Mouse (Mus musculus): ENCODE measurements around the gene Lima1. TPM values are rescaled to one million over a fixed set of nuclear protein-coding genes. Genes with fewer than 3 reads are reported as not detected.

Lima1 gene
- polyA plus RNA-seq, 1 experiment from 2014 or later: 18.6 TPM

GRCm38 (mm10) chr15:99866450-99867221 is 8.6 kb downstream of the Lima1 start:
- ATAC-seq (ENCODE audit: insufficient number of reproducible peaks, insufficient read depth, low FRiP score, low read depth): no peak
- Histone ChIP-seq H3K9ac (ENCODE audit: low read length) (no peak overlapping the region), H3K4me1 (ENCODE audit: control insufficient read depth in 2 of 2, insufficient read depth in 2 of 2, low read length in 2 of 2) (peaks cover 0 to 6% of the 10 kb centered on the region in 2 experiments; a peak in 2 of 4 replicates), H3K27me3 (ENCODE audit: control insufficient read depth, insufficient read depth, low read length) (no peaks in the 10 kb centered on the region), H3K9me3 (ENCODE audit: control insufficient read depth, low read length) (no peaks in the 10 kb centered on the region), H3K4me3 (ENCODE audit: control insufficient read depth in 1 of 2, insufficient read depth in 1 of 2, low read depth in 1 of 2, low read length in 2 of 2) (no peak overlapping the region), H3K4me2 (ENCODE audit: low read length) (0 out of 2 replicates have a peak overlapping the region, but pooled peaks have one; percentile 17), H3K27ac (replicated peaks in 1 of 2; ENCODE audit: control insufficient read depth in 1 of 2, insufficient read depth in 1 of 2, low read depth in 2 of 2, low read length in 2 of 2) (peak overlapping the region in 1 of 2 experiments; percentile 29; a peak in 1 of 4 replicates), H3K36me3 (ENCODE audit: control insufficient read depth, insufficient read depth, low read length) (no peaks in the 10 kb centered on the region)
- WGBS: 50% methylated on average over 15 of the region's 15 CpGs

DNA sequence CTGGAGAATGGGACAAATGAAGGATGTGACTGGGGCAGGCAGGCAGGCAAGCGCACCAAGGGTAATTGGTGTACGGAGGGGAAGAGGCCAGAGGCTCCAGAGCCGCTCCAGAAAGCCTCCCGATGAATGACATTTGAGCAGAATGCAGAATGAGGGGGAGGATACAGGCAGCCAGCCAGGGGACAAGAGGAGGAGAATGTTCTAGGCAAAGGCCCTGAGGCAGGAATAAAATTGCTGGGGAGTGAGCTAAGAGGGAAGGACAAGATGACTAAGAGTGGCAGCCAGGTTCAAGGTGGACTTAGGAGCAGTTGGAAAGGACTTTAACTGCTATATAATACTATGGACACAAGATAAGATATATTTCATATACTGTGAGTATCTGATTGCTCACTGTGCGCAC is 9.3 kb downstream of the Lima1 start:
- Histone ChIP-seq H3K36me3 (ENCODE audit: control insufficient read depth, insufficient read depth, low read length) (no peaks in the 10 kb centered on the region), H3K9me3 (ENCODE audit: control insufficient read depth, low read length) (no peaks in the 10 kb centered on the region), H3K4me2 (ENCODE audit: low read length) (0 out of 2 replicates have a peak overlapping the region, but pooled peaks have one; percentile 17), H3K4me1 (ENCODE audit: control insufficient read depth in 2 of 2, insufficient read depth in 2 of 2, low read length in 2 of 2) (peaks cover 0 to 6% of the 10 kb centered on the region in 2 experiments; a peak in 2 of 4 replicates), H3K27ac (replicated peaks in 1 of 2; ENCODE audit: control insufficient read depth in 1 of 2, insufficient read depth in 1 of 2, low read depth in 2 of 2, low read length in 2 of 2) (peak overlapping the region in 1 of 2 experiments; percentile 29; a peak in 1 of 4 replicates), H3K27me3 (ENCODE audit: control insufficient read depth, insufficient read depth, low read length) (no peaks in the 10 kb centered on the region), H3K4me3 (ENCODE audit: control insufficient read depth in 1 of 2, insufficient read depth in 1 of 2, low read depth in 1 of 2, low read length in 2 of 2) (no peak overlapping the region), H3K9ac (ENCODE audit: low read length) (no peak overlapping the region)
- no peak for ATAC-seq (ENCODE audit: insufficient number of reproducible peaks, insufficient read depth, low FRiP score, low read depth)
- 32% methylated on average over 5 of the region's 5 CpGs for WGBS

GRCm38 (mm10) chr15:99865494-99865941 is 9.7 kb downstream of the Lima1 start:
- H3K9ac ChIP-seq (ENCODE audit: low read length): no peak overlapping the region
- H3K36me3 ChIP-seq (ENCODE audit: control insufficient read depth, insufficient read depth, low read length): no peaks in the 10 kb centered on the region
- 0 out of 4 replicates have a peak overlapping the region, but pooled peaks of 1 of the 2 experiments have one; percentile 29 for H3K27ac ChIP-seq (replicated peaks in 1 of 2; ENCODE audit: control insufficient read depth in 1 of 2, insufficient read depth in 1 of 2, low read depth in 2 of 2, low read length in 2 of 2)
- H3K27me3 ChIP-seq (ENCODE audit: control insufficient read depth, insufficient read depth, low read length): no peaks in the 10 kb centered on the region
- peaks cover 0 to 6% of the 10 kb centered on the region in 2 experiments; a peak in 2 of 4 replicates for H3K4me1 ChIP-seq (ENCODE audit: control insufficient read depth in 2 of 2, insufficient read depth in 2 of 2, low read length in 2 of 2)
- H3K4me2 ChIP-seq (ENCODE audit: low read length): no peak overlapping the region
- no peak overlapping the region for H3K4me3 ChIP-seq (ENCODE audit: control insufficient read depth in 1 of 2, insufficient read depth in 1 of 2, low read depth in 1 of 2, low read length in 2 of 2)
- ATAC-seq (ENCODE audit: insufficient number of reproducible peaks, insufficient read depth, low FRiP score, low read depth): no peak
- WGBS: 83% methylated on average over 20 of the region's 20 CpGs
- H3K9me3 ChIP-seq (ENCODE audit: control insufficient read depth, low read length): no peaks in the 10 kb centered on the region

DNA sequence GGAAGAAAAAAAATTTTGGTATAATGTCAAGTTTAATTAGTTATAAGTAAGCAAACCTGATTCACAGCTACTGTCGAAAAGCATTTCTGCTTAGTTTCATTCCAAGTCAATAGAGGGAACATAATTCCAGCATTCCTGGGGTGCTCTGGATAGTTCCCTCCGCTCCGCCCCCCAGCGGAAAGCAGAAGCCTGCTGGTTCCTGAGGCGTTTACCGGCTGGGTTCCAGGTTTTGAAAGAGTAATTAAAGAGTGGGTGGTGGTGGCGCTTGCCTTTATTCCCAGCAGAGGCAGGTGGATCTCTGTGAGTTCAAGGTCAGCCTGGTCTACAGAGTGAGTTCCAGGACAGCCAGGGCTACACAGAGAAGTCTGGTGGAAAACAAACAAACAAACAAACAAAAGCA is 10.2 kb downstream of the Lima1 start:
- Histone ChIP-seq H3K4me3 (ENCODE audit: control insufficient read depth in 1 of 2, insufficient read depth in 1 of 2, low read depth in 1 of 2, low read length in 2 of 2) (no peak overlapping the region), H3K9me3 (ENCODE audit: control insufficient read depth, low read length) (no peaks in the 10 kb centered on the region)
- 77% methylated on average over 7 of the region's 7 CpGs for WGBS

GRCm38 (mm10) chr15:99863786-99864185 is 11.5 kb downstream of the Lima1 start:
- H3K36me3 ChIP-seq (ENCODE audit: control insufficient read depth, insufficient read depth, low read length): no peaks in the 10 kb centered on the region
- H3K27me3 ChIP-seq (ENCODE audit: control insufficient read depth, insufficient read depth, low read length): no peaks in the 10 kb centered on the region
- H3K4me1 ChIP-seq (ENCODE audit: control insufficient read depth in 2 of 2, insufficient read depth in 2 of 2, low read length in 2 of 2): peaks cover 0 to 6% of the 10 kb centered on the region in 2 experiments; a peak in 2 of 4 replicates
- no peak for ATAC-seq (ENCODE audit: insufficient number of reproducible peaks, insufficient read depth, low FRiP score, low read depth)
- 91% methylated on average over 8 of the region's 8 CpGs for WGBS
- H3K27ac ChIP-seq (replicated peaks in 1 of 2; ENCODE audit: control insufficient read depth in 1 of 2, insufficient read depth in 1 of 2, low read depth in 2 of 2, low read length in 2 of 2): no peak overlapping the region
- no peak overlapping the region for H3K4me3 ChIP-seq (ENCODE audit: control insufficient read depth in 1 of 2, insufficient read depth in 1 of 2, low read depth in 1 of 2, low read length in 2 of 2)
- H3K9ac ChIP-seq (ENCODE audit: low read length): no peak overlapping the region
- H3K4me2 ChIP-seq (ENCODE audit: low read length): no peak overlapping the region
- H3K9me3 ChIP-seq (ENCODE audit: control insufficient read depth, low read length): no peaks in the 10 kb centered on the region

More for the DNA sequence above, 10.2 kb downstream of the Lima1 start:
- no peak overlapping the region for H3K9ac ChIP-seq (ENCODE audit: low read length)
- no peaks in the 10 kb centered on the region for H3K36me3 ChIP-seq (ENCODE audit: control insufficient read depth, insufficient read depth, low read length)
- no peak overlapping the region for H3K4me2 ChIP-seq (ENCODE audit: low read length)
- no peak for ATAC-seq (ENCODE audit: insufficient number of reproducible peaks, insufficient read depth, low FRiP score, low read depth)
- no peak overlapping the region for H3K27ac ChIP-seq (replicated peaks in 1 of 2; ENCODE audit: control insufficient read depth in 1 of 2, insufficient read depth in 1 of 2, low read depth in 2 of 2, low read length in 2 of 2)
- no peaks in the 10 kb centered on the region for H3K27me3 ChIP-seq (ENCODE audit: control insufficient read depth, insufficient read depth, low read length)
- peaks cover 0 to 6% of the 10 kb centered on the region in 2 experiments; a peak in 2 of 4 replicates for H3K4me1 ChIP-seq (ENCODE audit: control insufficient read depth in 2 of 2, insufficient read depth in 2 of 2, low read length in 2 of 2)

GRCm38 (mm10) chr15:99863358-99863757 is 11.9 kb downstream of the Lima1 start:
- H3K9me3 ChIP-seq (ENCODE audit: control insufficient read depth, low read length): no peaks in the 10 kb centered on the region
- H3K36me3 ChIP-seq (ENCODE audit: control insufficient read depth, insufficient read depth, low read length): no peaks in the 10 kb centered on the region
- H3K4me2 ChIP-seq (ENCODE audit: low read length): no peak overlapping the region
- H3K4me1 ChIP-seq (ENCODE audit: control insufficient read depth in 2 of 2, insufficient read depth in 2 of 2, low read length in 2 of 2): peaks cover 0 to 6% of the 10 kb centered on the region in 2 experiments; a peak in 2 of 4 replicates
- no peak overlapping the region for H3K27ac ChIP-seq (replicated peaks in 1 of 2; ENCODE audit: control insufficient read depth in 1 of 2, insufficient read depth in 1 of 2, low read depth in 2 of 2, low read length in 2 of 2)
- H3K9ac ChIP-seq (ENCODE audit: low read length): no peak overlapping the region
- 93% methylated on average over 6 of the region's 6 CpGs for WGBS
- no peaks in the 10 kb centered on the region for H3K27me3 ChIP-seq (ENCODE audit: control insufficient read depth, insufficient read depth, low read length)
- no peak overlapping the region for H3K4me3 ChIP-seq (ENCODE audit: control insufficient read depth in 1 of 2, insufficient read depth in 1 of 2, low read depth in 1 of 2, low read length in 2 of 2)
- ATAC-seq (ENCODE audit: insufficient number of reproducible peaks, insufficient read depth, low FRiP score, low read depth): no peak

GRCm38 (mm10) chr15:99862473-99862872 is 12.8 kb downstream of the Lima1 start:
- WGBS: 77% methylated on average over 11 of the region's 11 CpGs
- Histone ChIP-seq H3K27ac (replicated peaks in 1 of 2; ENCODE audit: control insufficient read depth in 1 of 2, insufficient read depth in 1 of 2, low read depth in 2 of 2, low read length in 2 of 2) (no peak overlapping the region), H3K4me2 (ENCODE audit: low read length) (no peak overlapping the region), H3K27me3 (ENCODE audit: control insufficient read depth, insufficient read depth, low read length) (no peaks in the 10 kb centered on the region), H3K4me1 (ENCODE audit: control insufficient read depth in 2 of 2, insufficient read depth in 2 of 2, low read length in 2 of 2) (peaks cover 0 to 6% of the 10 kb centered on the region in 2 experiments; a peak in 2 of 4 replicates), H3K36me3 (ENCODE audit: control insufficient read depth, insufficient read depth, low read length) (no peaks in the 10 kb centered on the region), H3K4me3 (ENCODE audit: control insufficient read depth in 1 of 2, insufficient read depth in 1 of 2, low read depth in 1 of 2, low read length in 2 of 2) (no peak overlapping the region), H3K9me3 (ENCODE audit: control insufficient read depth, low read length) (no peaks in the 10 kb centered on the region), H3K9ac (ENCODE audit: low read length) (no peak overlapping the region)
- ATAC-seq (ENCODE audit: insufficient number of reproducible peaks, insufficient read depth, low FRiP score, low read depth): no peak
